Mouse (Mus musculus): ENCODE data around the gene Slc35c2. TPM values are rescaled to one million over a fixed set of nuclear protein-coding genes. Genes with fewer than 3 reads are reported as not detected.

The Slc35c2 gene
- polyA plus RNA-seq, 1 experiment from 2014 or later, result 52.8 TPM

- peak overlapping the region; percentile 86 for H3K4me3 ChIP-seq
- H3K36me3 ChIP-seq, result peaks cover 41% of the 10 kb centered on the region
- no peak overlapping the region for H3K27ac ChIP-seq
- WGBS, result 61% methylated on average over 18 of the region's 18 CpGs
- H3K4me1 ChIP-seq, result peaks cover 28% of the 10 kb centered on the region
- peak overlapping the region; percentile 67 for H3K4me2 ChIP-seq (replicated peaks)
- H3K27me3 ChIP-seq, result no peaks in the 10 kb centered on the region
- peak overlapping the region; percentile 65 for H3K9ac ChIP-seq
- H3K9me3 ChIP-seq, result no peaks in the 10 kb centered on the region
- ATAC-seq (ENCODE audit: insufficient number of reproducible peaks, insufficient read depth, low FRiP score, low TSS enrichment), result no peak
These were observed 1.1 kb downstream of the Slc35c2 start for GRCm38 (mm10) chr2:165286361-165287201.

GRCm38 (mm10) chr2:165285621-165286020 lies 2.0 kb downstream of the Slc35c2 start:
- peaks cover 40% of the 10 kb centered on the region for H3K36me3 ChIP-seq
- 90% methylated on average over 8 of the region's 8 CpGs for WGBS
- H3K4me2 ChIP-seq (replicated peaks), result no peak overlapping the region
- no peak overlapping the region for H3K9ac ChIP-seq
- ATAC-seq (ENCODE audit: insufficient number of reproducible peaks, insufficient read depth, low FRiP score, low TSS enrichment), result no peak
- no peak overlapping the region for H3K4me3 ChIP-seq
- no peaks in the 10 kb centered on the region for H3K27me3 ChIP-seq
- H3K4me1 ChIP-seq, result peaks cover 28% of the 10 kb centered on the region
- no peak overlapping the region for H3K27ac ChIP-seq
- H3K9me3 ChIP-seq, result no peaks in the 10 kb centered on the region

GRCm38 (mm10) chr2:165285034-165285433 lies 2.6 kb downstream of the Slc35c2 start:
- no peak overlapping the region for H3K4me2 ChIP-seq (replicated peaks)
- no peak overlapping the region for H3K27ac ChIP-seq
- peaks cover 28% of the 10 kb centered on the region for H3K4me1 ChIP-seq
- peaks cover 36% of the 10 kb centered on the region for H3K36me3 ChIP-seq
- no peaks in the 10 kb centered on the region for H3K9me3 ChIP-seq
- ATAC-seq (ENCODE audit: insufficient number of reproducible peaks, insufficient read depth, low FRiP score, low TSS enrichment), result no peak
- WGBS, result 81% methylated on average over 3 of the region's 3 CpGs
- H3K9ac ChIP-seq, result no peak overlapping the region
- H3K4me3 ChIP-seq, result no peak overlapping the region
- H3K27me3 ChIP-seq, result no peaks in the 10 kb centered on the region

GRCm38 (mm10) chr2:165284377-165284776 lies 3.3 kb downstream of the Slc35c2 start:
- WGBS, result 88% methylated on average over 7 of the region's 7 CpGs
- H3K27me3 ChIP-seq, result no peaks in the 10 kb centered on the region
- H3K4me2 ChIP-seq (replicated peaks), result no peak overlapping the region
- H3K9me3 ChIP-seq, result no peaks in the 10 kb centered on the region
- no peak overlapping the region for H3K9ac ChIP-seq
- peaks cover 33% of the 10 kb centered on the region for H3K36me3 ChIP-seq
- H3K4me3 ChIP-seq, result no peak overlapping the region
- H3K4me1 ChIP-seq, result peaks cover 28% of the 10 kb centered on the region
- H3K27ac ChIP-seq, result no peak overlapping the region
- ATAC-seq (ENCODE audit: insufficient number of reproducible peaks, insufficient read depth, low FRiP score, low TSS enrichment), result no peak

GRCm38 (mm10) chr2:165283644-165284043 lies 4.0 kb downstream of the Slc35c2 start:
- no peak overlapping the region for H3K4me3 ChIP-seq
- WGBS, result 89% methylated on average over 3 of the region's 3 CpGs
- H3K36me3 ChIP-seq, result peaks cover 33% of the 10 kb centered on the region
- no peak overlapping the region for H3K9ac ChIP-seq
- no peak for ATAC-seq (ENCODE audit: insufficient number of reproducible peaks, insufficient read depth, low FRiP score, low TSS enrichment)
- no peaks in the 10 kb centered on the region for H3K9me3 ChIP-seq
- peaks cover 25% of the 10 kb centered on the region for H3K4me1 ChIP-seq
- H3K27ac ChIP-seq, result no peak overlapping the region
- no peaks in the 10 kb centered on the region for H3K27me3 ChIP-seq
- H3K4me2 ChIP-seq (replicated peaks), result no peak overlapping the region

GRCm38 (mm10) chr2:165281779-165282311 lies 5.8 kb downstream of the Slc35c2 start:
- H3K9me3 ChIP-seq, result no peaks in the 10 kb centered on the region
- WGBS, result 53% methylated on average over 6 of the region's 6 CpGs
- H3K4me1 ChIP-seq, result peaks cover 14% of the 10 kb centered on the region
- no peak overlapping the region for H3K27ac ChIP-seq
- peaks cover 46% of the 10 kb centered on the region for H3K36me3 ChIP-seq
- no peak for ATAC-seq (ENCODE audit: insufficient number of reproducible peaks, insufficient read depth, low FRiP score, low TSS enrichment)
- H3K27me3 ChIP-seq, result no peaks in the 10 kb centered on the region
- H3K9ac ChIP-seq, result no peak overlapping the region
- no peak overlapping the region for H3K4me3 ChIP-seq
- H3K4me2 ChIP-seq (replicated peaks), result no peak overlapping the region

GRCm38 (mm10) chr2:165279351-165279750 lies 8.3 kb downstream of the Slc35c2 start:
- H3K9ac ChIP-seq, result no peak overlapping the region
- H3K27me3 ChIP-seq, result no peaks in the 10 kb centered on the region
- peaks cover 46% of the 10 kb centered on the region for H3K36me3 ChIP-seq
- H3K4me3 ChIP-seq, result no peak overlapping the region
- no peaks in the 10 kb centered on the region for H3K9me3 ChIP-seq
- 44% methylated on average over 10 of the region's 10 CpGs for WGBS
- peaks cover 18% of the 10 kb centered on the region for H3K4me1 ChIP-seq
- no peak overlapping the region for H3K27ac ChIP-seq
- H3K4me2 ChIP-seq (replicated peaks), result no peak overlapping the region
- no peak for ATAC-seq (ENCODE audit: insufficient number of reproducible peaks, insufficient read depth, low FRiP score, low TSS enrichment)

GRCm38 (mm10) chr2:165277188-165277740 lies 10.4 kb downstream of the Slc35c2 start:
- no peak overlapping the region for H3K4me2 ChIP-seq (replicated peaks)
- H3K4me1 ChIP-seq, result peaks cover 18% of the 10 kb centered on the region
- no peak overlapping the region for H3K4me3 ChIP-seq
- no peaks in the 10 kb centered on the region for H3K9me3 ChIP-seq
- peaks cover 34% of the 10 kb centered on the region for H3K36me3 ChIP-seq
- H3K9ac ChIP-seq, result no peak overlapping the region
- no peaks in the 10 kb centered on the region for H3K27me3 ChIP-seq
- WGBS, result 78% methylated on average over 5 of the region's 5 CpGs
- no peak for ATAC-seq (ENCODE audit: insufficient number of reproducible peaks, insufficient read depth, low FRiP score, low TSS enrichment)
- H3K27ac ChIP-seq, result no peak overlapping the region

- no peak overlapping the region for H3K4me2 ChIP-seq (replicated peaks)
- peaks cover 21% of the 10 kb centered on the region for H3K36me3 ChIP-seq
- H3K27me3 ChIP-seq, result no peaks in the 10 kb centered on the region
- H3K27ac ChIP-seq, result no peak overlapping the region
- no peaks in the 10 kb centered on the region for H3K9me3 ChIP-seq
- H3K9ac ChIP-seq, result no peak overlapping the region
- H3K4me1 ChIP-seq, result peaks cover 16% of the 10 kb centered on the region
- WGBS, result 28% methylated on average over 8 of the region's 8 CpGs
- no peak overlapping the region for H3K4me3 ChIP-seq
- peak; percentile 23; the same call in 1 of the 2 replicates for ATAC-seq (ENCODE audit: insufficient number of reproducible peaks, insufficient read depth, low FRiP score, low TSS enrichment)
These were observed 11.8 kb downstream of the Slc35c2 start for GRCm38 (mm10) chr2:165275824-165276223.

GRCm38 (mm10) chr2:165275124-165275640 lies 12.5 kb downstream of the Slc35c2 start:
- WGBS, result 34% methylated on average over 8 of the region's 8 CpGs
- no peak overlapping the region for H3K4me3 ChIP-seq
- H3K4me1 ChIP-seq, result peaks cover 16% of the 10 kb centered on the region
- H3K9me3 ChIP-seq, result no peaks in the 10 kb centered on the region
- H3K27me3 ChIP-seq, result no peaks in the 10 kb centered on the region
- no peak overlapping the region for H3K4me2 ChIP-seq (replicated peaks)
- peak overlapping the region; percentile 16; the same call in 1 of the 2 replicates for H3K9ac ChIP-seq
- H3K36me3 ChIP-seq, result peaks cover 18% of the 10 kb centered on the region
- peak overlapping the region; percentile 25; the same call in 1 of the 2 replicates for H3K27ac ChIP-seq
- peak; percentile 30 for ATAC-seq (ENCODE audit: insufficient number of reproducible peaks, insufficient read depth, low FRiP score, low TSS enrichment)

GRCm38 (mm10) chr2:165273589-165273988 lies 14.1 kb downstream of the Slc35c2 start:
- Histone ChIP-seq H3K4me1 (peaks cover 16% of the 10 kb centered on the region), H3K27me3 (no peaks in the 10 kb centered on the region), H3K9me3 (no peaks in the 10 kb centered on the region), H3K4me3 (no peak overlapping the region), H3K9ac (no peak overlapping the region), H3K4me2 (replicated peaks) (no peak overlapping the region), H3K27ac (no peak overlapping the region), H3K36me3 (peaks cover 13% of the 10 kb centered on the region)
- ATAC-seq (ENCODE audit: insufficient number of reproducible peaks, insufficient read depth, low FRiP score, low TSS enrichment), result no peak
- 45% methylated on average over 4 of the region's 4 CpGs for WGBS
